Mouse (Mus musculus) hindbrain, embryonic 16.5 days (tissue): ENCODE measurements around the gene Ap1s1. TPM values are rescaled to one million over a fixed set of nuclear protein-coding genes. Genes with fewer than 3 reads are reported as not detected.

Experiments
- ATAC-seq: fragments of 200-750 bp; cut with Nextera tagmentation; 2 replicates; pipeline ENCODE4 v1.8.0; 2017; ENCODE audit warnings: moderate TSS enrichment, moderate library complexity
- H3K27ac ChIP-seq: fragments of 300-500 bp; sonication (generic); 2 replicates; pipeline ENCODE4 v1.5.1; 2014; ENCODE audit warnings: low read depth, mild to moderate bottlenecking, control low read depth, low read length, moderate library complexity
- H3K27me3 ChIP-seq: fragments of 300-500 bp; sonication (generic); replicated peaks from 2 replicates; pipeline ENCODE4 v1.6.1; 2014; ENCODE audit warnings: low read length; ENCODE audit not compliant: control insufficient read depth, insufficient read depth
- H3K36me3 ChIP-seq: fragments of 300-500 bp; sonication (generic); 2 replicates; pipeline ENCODE4 v1.6.1; 2014; ENCODE audit warnings: mild to moderate bottlenecking, low read length, moderate library complexity, mixed read lengths; ENCODE audit not compliant: control insufficient read depth, insufficient read depth
- H3K4me1 ChIP-seq: fragments of 300-500 bp; sonication (generic); 2 replicates; pipeline ENCODE4 v1.6.1; 2014; ENCODE audit warnings: low read depth, low read length; ENCODE audit not compliant: control insufficient read depth, insufficient read depth
- H3K4me2 ChIP-seq: fragments of 300-500 bp; sonication (generic); 2 replicates; pipeline ENCODE4 v1.6.1; 2014; ENCODE audit warnings: mild to moderate bottlenecking, low read length, control low read depth, moderate library complexity
- H3K4me3 ChIP-seq: fragments of 300-500 bp; sonication (generic); 2 replicates; pipeline ENCODE4 v1.5.1; 2014; ENCODE audit warnings: mild to moderate bottlenecking, low read length, control low read depth, moderate library complexity
- H3K9ac ChIP-seq: fragments of 300-500 bp; sonication (generic); 2 replicates; pipeline ENCODE4 v1.6.1; 2014; ENCODE audit warnings: low read depth, mild to moderate bottlenecking, control low read depth, low read length, moderate library complexity
- H3K9me3 ChIP-seq: fragments of 300-500 bp; sonication (generic); 2 replicates; pipeline ENCODE4 v1.6.1; 2014; ENCODE audit warnings: mild to moderate bottlenecking, low read length, moderate library complexity; ENCODE audit not compliant: control insufficient read depth
- WGBS: fragments of 180-500 bp; shearing (Covaris S2); extraction: QIAGEN DNeasy Blood & Tissue Kit; methylation state at CpG from one replicate; pipeline ENCODE4 v1.1.7; 2014; 5-methylcytosine and 5-hydroxymethylcytosine counted together
- polyA plus RNA-seq: library from polyadenylated mRNA; unstranded; fragments of >200 nt; fragmentation: Nextera tagmentation; extraction: Ambion mirVana; gene quantifications from 2 replicates; pipeline ENCODE4 v1.2.1, GENCODE M21; 2015

The Ap1s1 gene
- polyA plus RNA-seq, 1 experiment from 2014 or later: 260 TPM

DNA sequence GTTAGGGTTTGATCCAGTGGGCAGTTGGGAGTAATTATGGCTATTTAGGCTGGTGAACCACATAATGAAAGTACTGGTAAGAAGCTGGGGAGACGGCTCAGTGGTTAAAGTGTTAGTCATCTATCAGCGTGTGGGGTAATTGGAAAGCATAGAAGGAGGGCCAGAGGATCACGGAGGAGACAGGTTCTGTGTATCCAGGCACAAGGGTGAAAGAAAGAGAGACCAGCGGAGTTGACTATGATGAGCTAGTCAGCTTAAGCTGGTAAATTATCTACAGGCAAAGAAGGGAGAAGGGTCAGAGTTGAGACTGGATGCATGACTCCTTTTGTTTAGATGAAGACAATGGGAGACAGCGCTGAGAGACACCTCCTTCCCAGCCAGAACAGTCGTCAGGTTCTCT lies 5.2 kb upstream of the Ap1s1 start:
- ATAC-seq: no peak
- no peak overlapping the region for H3K4me2 ChIP-seq
- WGBS: 48% methylated on average over 6 of the region's 6 CpGs
- H3K27me3 ChIP-seq: no peaks in the 10 kb centered on the region
- no peaks in the 10 kb centered on the region for H3K9me3 ChIP-seq
- H3K4me1 ChIP-seq: peaks cover 4% of the 10 kb centered on the region
- H3K27ac ChIP-seq: no peak overlapping the region
- H3K9ac ChIP-seq: no peak overlapping the region
- no peak overlapping the region for H3K4me3 ChIP-seq
- H3K36me3 ChIP-seq: no peaks in the 10 kb centered on the region

DNA sequence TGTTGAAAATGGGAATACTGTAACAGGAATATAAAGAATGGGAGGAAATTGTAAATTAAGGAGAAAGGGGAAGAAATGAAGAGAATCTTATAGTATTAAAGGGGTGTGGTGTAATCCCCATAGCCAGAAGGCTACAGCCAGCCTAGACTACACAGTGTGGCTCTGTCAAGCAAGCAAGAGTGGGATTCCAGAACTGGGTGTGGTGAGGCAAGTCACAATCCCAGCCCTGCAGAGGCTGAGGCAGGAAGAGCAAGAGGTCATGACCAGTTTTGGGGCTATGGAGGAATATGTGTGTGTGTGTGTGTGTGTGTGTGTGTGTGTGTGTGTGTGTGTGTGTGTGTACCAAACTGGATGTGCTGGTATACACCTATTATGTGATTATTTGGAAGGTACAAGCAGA lies 1.1 kb upstream of the Ap1s1 start:
- H3K4me1 ChIP-seq: peaks cover 10% of the 10 kb centered on the region
- no peaks in the 10 kb centered on the region for H3K9me3 ChIP-seq
- H3K36me3 ChIP-seq: 0 out of 2 replicates have a peak, but pooled peaks cover 4% of the 10 kb centered on the region
- no peak overlapping the region for H3K9ac ChIP-seq
- no peak for ATAC-seq
- H3K4me3 ChIP-seq: no peak overlapping the region
- no peak overlapping the region for H3K4me2 ChIP-seq
- H3K27me3 ChIP-seq: no peaks in the 10 kb centered on the region
- no peak overlapping the region; the same call in 1 of the 2 replicates for H3K27ac ChIP-seq

DNA sequence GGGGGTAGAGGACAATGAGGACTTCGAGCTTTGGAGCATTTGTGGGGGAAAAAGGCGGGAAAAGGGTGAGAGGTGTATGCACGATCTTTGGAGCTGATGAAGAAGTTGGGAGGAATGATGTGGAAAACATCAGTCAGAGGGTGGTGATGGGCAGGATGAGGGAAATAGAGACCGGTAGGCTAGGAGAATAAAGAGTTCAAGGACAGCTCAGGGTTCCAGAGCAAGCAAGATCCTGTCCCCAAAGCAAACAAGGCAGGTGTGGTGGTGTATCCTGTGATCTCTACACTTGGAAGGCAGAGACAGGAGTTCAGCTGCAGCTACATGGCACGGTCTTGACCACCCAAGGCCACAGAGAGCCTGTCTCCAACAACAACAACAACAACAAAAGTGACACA lies 386 bp upstream of the Ap1s1 start:
- Histone ChIP-seq H3K4me1 (peaks cover 10% of the 10 kb centered on the region), H3K4me2 (peak overlapping the region; percentile 92), H3K27ac (peak overlapping the region; percentile 74), H3K4me3 (peak overlapping the region; percentile 83), H3K9me3 (no peaks in the 10 kb centered on the region), H3K27me3 (no peaks in the 10 kb centered on the region), H3K36me3 (peaks cover 8% of the 10 kb centered on the region), H3K9ac (no peak overlapping the region; the same call in 1 of the 2 replicates)
- WGBS: 12% methylated on average over 5 of the region's 5 CpGs
- ATAC-seq: no peak; the same call in 1 of the 2 replicates

DNA sequence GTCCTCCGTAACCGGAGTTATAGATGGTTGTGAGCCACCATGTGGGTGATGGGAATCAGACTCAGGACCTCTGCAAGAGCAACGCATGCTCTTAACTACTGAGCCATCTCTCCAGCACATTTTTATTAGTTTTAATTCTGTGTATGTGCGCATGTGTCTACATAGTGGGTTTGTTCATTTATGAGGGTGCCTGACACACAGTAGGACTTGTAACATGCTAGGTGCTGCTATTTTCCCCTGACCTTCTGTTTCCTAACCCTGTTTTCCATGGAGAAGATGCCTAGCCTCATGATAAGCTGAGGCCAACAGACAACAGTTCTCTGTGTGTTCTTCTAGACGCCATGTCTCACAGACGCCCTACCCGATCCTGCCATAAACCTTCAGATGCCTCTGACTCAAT lies 1.9 kb downstream of the Ap1s1 start:
- H3K4me2 ChIP-seq: no peak overlapping the region
- peaks cover 10% of the 10 kb centered on the region for H3K4me1 ChIP-seq
- no peak overlapping the region for H3K27ac ChIP-seq
- WGBS: 97% methylated on average over 7 of the region's 7 CpGs
- H3K27me3 ChIP-seq: no peaks in the 10 kb centered on the region
- peaks cover 9% of the 10 kb centered on the region for H3K36me3 ChIP-seq
- ATAC-seq: no peak
- H3K9me3 ChIP-seq: no peaks in the 10 kb centered on the region
- H3K9ac ChIP-seq: no peak overlapping the region
- no peak overlapping the region for H3K4me3 ChIP-seq

DNA sequence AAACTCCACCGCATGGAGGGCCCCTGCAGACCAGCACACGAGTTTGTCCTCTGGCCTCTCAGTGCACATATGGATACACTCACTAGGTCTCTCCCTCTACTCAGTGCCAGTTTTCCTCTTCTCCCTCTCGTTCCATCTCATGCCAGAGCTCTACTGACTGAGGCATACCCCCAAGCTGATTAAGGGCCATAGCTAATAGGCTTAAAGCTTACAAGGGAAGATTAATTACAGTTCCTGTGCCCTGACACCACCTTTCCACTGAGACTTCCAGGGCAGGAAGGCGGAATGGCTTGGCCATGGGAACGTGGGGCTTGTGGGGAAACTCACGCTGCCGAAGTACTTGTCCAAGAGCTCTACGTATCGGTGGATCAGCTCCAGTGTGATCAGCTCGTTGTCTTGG lies 4.5 kb downstream of the Ap1s1 start:
- no peak overlapping the region for H3K4me3 ChIP-seq
- no peaks in the 10 kb centered on the region for H3K27me3 ChIP-seq
- H3K36me3 ChIP-seq: peaks cover 21% of the 10 kb centered on the region
- no peaks in the 10 kb centered on the region for H3K9me3 ChIP-seq
- no peak for ATAC-seq
- no peak overlapping the region for H3K27ac ChIP-seq
- no peak overlapping the region for H3K9ac ChIP-seq
- 83% methylated on average over 10 of the region's 10 CpGs for WGBS
- peaks cover 8% of the 10 kb centered on the region for H3K4me1 ChIP-seq
- no peak overlapping the region for H3K4me2 ChIP-seq

DNA sequence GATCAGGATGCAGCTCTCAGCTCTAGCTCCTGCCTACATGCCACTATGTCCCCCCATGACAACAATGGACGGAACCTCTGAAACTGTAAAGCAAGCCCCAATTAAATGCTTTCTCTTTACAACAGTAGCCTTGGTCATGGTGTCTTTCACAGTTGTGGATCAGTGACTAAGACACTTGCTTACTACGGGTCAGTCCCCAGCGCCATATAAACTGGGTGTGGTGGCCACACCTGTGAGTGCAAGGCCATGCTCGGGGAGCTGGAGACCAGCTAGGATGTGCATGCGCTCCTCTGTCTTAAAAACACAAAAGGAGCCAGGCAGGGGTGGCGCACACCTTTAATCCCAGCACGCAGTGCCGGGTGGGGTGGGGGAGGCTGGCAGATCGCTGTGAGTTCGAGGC lies 6.5 kb downstream of the Ap1s1 start:
- H3K9me3 ChIP-seq: no peaks in the 10 kb centered on the region
- H3K9ac ChIP-seq: no peak overlapping the region
- no peak for ATAC-seq
- no peak overlapping the region for H3K4me3 ChIP-seq
- H3K36me3 ChIP-seq: peaks cover 21% of the 10 kb centered on the region
- WGBS: 93% methylated on average over 10 of the region's 10 CpGs
- H3K27ac ChIP-seq: no peak overlapping the region
- H3K4me1 ChIP-seq: no peaks in the 10 kb centered on the region
- H3K27me3 ChIP-seq: no peaks in the 10 kb centered on the region
- H3K4me2 ChIP-seq: no peak overlapping the region

DNA sequence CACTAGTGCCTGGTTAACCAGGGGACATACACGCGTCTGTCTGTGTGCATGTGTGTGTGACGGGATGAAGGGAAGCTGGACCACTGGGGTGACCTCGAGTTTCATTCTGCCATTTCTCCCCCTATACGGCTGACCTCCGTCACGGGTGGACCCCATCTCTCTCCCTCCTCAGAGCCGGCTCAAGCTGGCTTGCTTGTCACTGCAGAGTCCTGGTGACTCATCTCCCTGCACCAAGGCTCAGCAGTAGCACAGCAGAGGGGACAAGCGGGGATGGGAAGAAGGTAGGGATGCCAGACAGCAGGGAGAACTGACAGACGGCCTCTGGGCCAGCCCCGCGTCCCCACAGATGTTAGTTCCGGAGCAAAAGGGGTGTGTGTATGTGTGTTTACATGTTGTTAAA lies 9.7 kb downstream of the Ap1s1 start:
- no peaks in the 10 kb centered on the region for H3K9me3 ChIP-seq
- WGBS: 88% methylated on average over 13 of the region's 13 CpGs
- H3K4me3 ChIP-seq: no peak overlapping the region
- H3K36me3 ChIP-seq: peaks cover 12% of the 10 kb centered on the region; the same call in 1 of the 2 replicates
- no peak overlapping the region for H3K4me2 ChIP-seq
- no peak for ATAC-seq
- H3K27ac ChIP-seq: no peak overlapping the region
- H3K9ac ChIP-seq: no peak overlapping the region
- peaks cover 11% of the 10 kb centered on the region for H3K4me1 ChIP-seq
- peaks cover under 1% of the 10 kb centered on the region; the same call in 1 of the 2 replicates for H3K27me3 ChIP-seq

DNA sequence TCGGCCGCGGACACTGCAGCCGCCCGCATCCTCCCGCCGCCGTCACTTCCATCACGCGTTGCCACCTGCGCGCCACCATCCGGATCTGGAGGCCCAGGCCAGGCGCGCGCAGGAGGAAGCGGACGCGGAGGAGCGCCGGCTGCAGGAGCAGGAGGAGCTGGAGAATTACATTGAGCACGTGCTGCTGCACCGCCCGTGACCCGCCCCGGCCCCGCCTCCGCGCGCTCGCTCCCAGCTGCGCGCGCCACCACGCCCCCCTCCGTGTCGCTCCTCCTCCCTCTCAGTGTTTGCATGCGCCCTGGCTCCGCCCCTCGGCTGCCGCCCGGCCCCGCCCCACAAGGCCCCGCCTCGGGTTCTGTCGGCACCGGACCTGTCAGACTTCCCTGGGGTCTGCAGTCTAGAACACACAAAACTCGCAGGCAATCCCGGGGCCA lies 13.3 kb downstream of the Ap1s1 start:
- H3K27me3 ChIP-seq: peaks cover 15% of the 10 kb centered on the region
- H3K4me1 ChIP-seq: peaks cover 20% of the 10 kb centered on the region
- no peaks in the 10 kb centered on the region for H3K9me3 ChIP-seq
- ATAC-seq: peak; percentile 66
- H3K9ac ChIP-seq: peak overlapping the region; percentile 71
- WGBS: under 1% methylated on average over 36 of the region's 49 CpGs
- H3K36me3 ChIP-seq: peaks cover 3% of the 10 kb centered on the region; the same call in 1 of the 2 replicates
- H3K27ac ChIP-seq: peak overlapping the region; percentile 30; the same call in 1 of the 2 replicates
- peak overlapping the region; percentile 95 for H3K4me2 ChIP-seq
- peak overlapping the region; percentile 53 for H3K4me3 ChIP-seq

DNA sequence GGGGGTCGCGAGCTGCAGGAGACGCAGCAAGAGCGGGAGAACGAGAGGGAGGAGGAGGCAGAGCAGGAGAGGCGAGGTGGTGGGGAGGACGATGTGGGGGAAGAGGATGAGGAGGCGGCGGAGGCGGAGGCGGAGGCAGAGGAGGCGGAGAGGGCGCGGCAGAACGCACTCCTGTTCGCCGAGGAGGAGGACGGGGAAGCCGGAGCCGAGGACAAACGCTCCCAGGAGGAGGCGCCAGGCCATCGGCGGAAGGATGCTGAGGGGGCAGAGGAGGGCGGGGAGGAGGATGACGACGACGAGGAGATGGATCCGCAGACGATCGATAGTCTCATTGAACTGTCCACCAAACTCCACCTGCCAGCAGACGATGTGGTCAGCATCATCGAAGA lies 13.9 kb downstream of the Ap1s1 start:
- Histone ChIP-seq H3K9me3 (no peaks in the 10 kb centered on the region), H3K4me1 (peaks cover 20% of the 10 kb centered on the region), H3K36me3 (no peaks in the 10 kb centered on the region), H3K4me3 (peak overlapping the region; percentile 53), H3K9ac (peak overlapping the region; percentile 71), H3K4me2 (peak overlapping the region; percentile 95), H3K27me3 (peaks cover 18% of the 10 kb centered on the region), H3K27ac (peak overlapping the region; percentile 30; the same call in 1 of the 2 replicates)
- under 1% methylated on average over 32 of the region's 33 CpGs for WGBS
- no peak for ATAC-seq
